Mouse (Mus musculus) cerebellum, postnatal 10 days (tissue): ENCODE results near the gene Cbx8.

Experiments
- DNase-seq, 2 experiments: peaks; one replicate each; pipeline ENCODE4 v3.0.0; 2021; ENCODE audit warnings: mixed read lengths in 2 of 2

Gene Cbx8

DNA sequence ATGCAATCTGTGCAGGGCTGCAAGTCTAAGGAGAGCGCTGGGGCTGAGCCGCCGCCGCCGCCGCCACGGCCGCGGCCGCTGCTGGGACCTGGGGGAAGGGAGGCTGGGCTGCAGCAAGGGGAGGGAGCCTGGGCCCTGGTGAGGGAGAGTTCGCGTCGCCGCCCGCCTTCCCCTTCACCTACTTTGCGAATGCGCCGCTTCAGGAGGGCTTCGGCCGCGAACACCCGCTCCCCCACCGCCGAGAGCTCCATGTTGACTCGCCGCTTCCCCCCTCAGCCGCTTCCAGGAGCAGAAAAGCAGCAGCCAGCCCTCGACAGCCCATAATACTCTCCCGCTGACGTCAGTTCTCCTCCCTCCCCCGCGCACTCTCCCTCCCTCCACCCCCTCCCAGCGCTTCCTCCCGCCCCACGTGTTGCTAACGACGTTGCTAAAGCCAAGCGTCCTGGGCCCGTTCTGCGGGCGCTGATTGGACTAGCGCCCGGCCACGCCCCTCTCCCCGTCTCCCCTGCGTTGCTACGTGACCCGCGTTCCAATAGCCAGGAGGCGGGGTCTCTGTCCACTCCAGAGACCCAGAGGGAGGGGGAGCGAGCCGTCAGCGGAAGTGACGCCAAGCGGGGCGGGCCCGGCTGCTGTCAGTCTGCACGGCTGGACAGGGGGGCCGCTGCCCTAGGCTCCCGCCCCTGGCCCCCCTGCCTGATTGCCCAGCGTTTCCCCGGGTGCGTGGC is at the start of gene Cbx8:
Gene Cbx8, minus strand, starts transcription at position 370 of the 725 bp plus-strand sequence.
- peak; percentile 100 for DNase-seq

DNA sequence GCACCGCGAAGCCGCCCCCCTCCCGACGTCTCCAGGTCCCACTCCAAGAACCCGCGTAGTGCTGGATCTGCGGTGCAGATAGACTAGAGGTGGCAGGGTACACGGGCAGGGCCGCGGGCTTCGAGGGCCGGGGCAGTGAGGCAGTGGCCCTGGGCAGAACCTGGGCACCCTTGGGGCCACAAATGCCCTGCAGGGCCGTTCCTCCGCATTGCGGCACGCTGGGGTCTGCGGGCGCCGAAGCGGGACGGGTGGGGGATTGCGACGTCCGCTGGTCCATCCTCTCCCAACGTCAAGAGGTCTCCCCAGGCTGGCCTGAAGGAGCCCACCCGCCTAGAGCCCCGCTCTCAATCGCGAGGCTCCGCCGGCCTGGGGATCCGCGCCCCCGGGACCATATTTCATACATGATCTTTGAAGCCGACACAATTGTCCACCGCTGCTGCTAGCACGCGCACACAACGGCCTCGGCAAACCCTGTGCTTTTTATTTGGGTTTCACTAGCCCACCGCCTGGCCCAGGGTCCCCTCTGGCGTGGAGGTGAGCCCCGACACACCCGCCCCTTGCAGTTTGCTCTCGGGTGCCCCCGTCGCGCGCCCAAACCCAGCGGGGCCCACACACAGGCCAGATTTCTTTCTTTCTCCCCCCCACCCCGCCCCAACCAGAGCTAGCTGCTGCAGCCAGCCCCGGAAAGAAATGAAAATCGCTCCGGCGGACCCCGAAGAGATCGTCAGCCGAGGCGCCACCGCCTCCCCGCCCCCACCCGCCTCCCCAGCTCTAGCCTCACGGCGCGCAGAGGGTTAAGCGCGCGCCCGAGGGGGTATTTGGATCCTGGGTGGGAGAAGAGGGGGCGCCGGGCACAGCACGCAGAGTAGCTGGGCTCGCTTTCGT is 49.5 kb upstream of the Cbx8 start:
- DNase-seq = peak; percentile 54 to 60

DNA sequence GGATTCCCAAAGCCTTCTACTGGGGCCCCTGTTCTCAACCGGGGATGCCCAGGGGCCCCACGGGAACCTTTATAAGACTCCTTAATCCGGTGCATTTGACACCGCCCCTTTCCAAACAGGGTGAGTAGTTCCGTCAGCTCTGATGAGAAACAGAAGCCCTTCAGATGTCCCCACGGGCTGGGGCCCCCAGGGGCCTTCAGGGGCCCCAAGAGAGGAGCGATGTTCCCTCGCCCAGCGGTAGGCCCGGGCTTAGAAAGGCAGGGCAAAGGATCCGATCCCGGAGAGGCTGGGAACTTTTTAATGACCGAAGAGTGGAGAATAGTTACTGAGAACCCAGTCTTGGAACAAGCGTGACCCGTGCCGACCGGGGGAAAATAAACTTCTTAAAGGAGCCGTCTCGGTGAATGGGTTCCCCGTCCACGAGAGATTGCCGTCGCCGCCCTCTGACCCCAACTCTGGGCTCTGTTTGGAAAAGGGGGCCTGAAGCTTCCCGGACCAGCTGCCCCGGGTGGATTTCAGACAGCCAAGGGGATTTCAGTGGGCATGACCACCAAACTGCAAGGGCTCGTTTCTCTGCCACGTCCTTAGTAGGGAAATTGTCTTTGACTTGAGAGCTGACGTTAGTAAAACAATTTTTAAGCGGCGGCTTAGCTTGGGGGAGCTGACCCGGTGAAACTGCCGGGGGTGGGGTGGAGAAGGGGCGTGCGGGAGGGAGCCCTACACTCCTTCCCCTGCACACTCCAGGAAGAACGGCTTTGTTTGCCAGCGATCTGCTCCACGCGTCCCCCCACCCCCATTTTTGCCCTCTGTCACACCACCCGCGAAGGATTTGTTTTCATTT is 48.7 kb upstream of the Cbx8 start:
- DNase-seq = peak; percentile 40 to 51

DNA sequence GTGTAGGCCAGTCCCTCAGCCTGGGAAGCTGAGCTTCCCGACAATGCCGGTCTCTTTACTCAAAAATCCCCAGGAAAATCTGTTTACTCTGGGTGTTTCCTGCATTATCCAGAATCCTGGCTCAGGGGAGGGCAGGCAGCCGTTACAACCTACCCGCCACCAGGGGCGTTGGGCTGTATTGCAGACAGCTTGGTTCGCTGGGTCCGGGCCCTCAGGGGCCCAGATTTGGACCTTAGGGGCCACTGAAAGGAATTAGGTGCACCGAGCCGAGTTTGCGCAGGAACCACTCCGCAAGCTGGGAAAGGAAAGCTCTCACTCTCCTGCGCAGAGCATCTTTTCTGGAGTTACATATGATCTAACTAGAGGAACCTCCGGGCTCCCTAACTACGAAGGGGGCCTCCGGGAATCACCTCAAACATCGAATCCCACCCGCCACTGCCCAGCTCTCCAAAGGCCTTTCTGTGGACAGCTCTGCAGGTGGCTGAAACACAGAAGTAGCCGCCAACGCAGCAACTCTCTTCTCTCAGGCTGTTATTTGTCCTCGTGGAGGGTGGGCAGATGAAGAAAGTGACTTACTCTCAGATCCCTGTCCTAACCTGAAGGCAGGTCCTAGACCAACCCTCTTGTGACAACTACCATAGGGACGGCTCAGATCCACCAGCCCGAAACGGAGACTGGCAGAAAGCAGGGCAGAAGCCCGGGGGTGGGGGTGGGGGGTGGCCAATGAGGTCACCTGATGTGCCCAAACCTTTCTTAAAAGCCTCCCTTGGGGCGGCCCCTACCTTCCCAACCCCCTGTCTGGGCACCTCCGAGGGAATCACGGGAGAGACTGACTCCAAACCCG is 47.8 kb upstream of the Cbx8 start:
- peak; percentile 57 to 69 for DNase-seq

DNA sequence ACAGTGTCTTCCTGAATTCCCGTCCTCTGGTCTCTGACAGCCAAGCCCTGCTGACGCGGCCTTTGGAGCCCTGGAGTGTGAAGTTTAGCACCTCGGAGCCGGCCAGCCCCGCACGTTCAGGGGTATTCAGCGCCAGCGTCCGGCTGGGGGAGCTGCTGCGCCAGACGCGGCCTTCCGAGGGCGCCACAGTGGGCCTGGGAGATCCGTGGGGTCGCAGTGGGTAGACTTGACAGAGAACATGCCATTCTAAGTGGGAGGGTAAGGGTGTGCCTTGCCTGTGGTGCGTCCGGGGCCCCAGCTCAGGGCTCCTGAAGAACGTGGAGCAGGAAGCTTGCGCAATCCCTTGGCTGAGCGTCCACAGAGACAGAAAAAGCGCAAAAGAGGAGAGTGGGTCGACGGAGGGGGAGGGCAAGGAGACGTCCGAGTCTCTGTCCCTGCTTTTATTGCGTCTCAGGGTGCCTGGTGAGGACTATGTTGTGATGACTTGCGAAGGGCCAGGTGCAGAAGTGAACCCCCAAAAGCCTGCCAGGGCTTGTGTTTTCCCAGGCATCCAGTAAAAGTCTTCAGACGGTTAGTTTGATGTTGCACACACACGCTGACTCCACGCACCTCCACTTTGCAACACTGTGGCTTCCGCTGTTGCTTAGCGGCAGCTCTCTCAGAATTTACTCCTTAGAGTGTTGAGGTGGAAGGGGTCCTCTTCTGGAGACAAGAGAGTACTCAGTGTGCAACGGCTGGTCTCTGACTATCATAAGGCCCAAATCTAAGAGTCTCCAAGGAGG is 46.7 kb upstream of the Cbx8 start:
- peak; percentile 55 to 62 for DNase-seq

DNA sequence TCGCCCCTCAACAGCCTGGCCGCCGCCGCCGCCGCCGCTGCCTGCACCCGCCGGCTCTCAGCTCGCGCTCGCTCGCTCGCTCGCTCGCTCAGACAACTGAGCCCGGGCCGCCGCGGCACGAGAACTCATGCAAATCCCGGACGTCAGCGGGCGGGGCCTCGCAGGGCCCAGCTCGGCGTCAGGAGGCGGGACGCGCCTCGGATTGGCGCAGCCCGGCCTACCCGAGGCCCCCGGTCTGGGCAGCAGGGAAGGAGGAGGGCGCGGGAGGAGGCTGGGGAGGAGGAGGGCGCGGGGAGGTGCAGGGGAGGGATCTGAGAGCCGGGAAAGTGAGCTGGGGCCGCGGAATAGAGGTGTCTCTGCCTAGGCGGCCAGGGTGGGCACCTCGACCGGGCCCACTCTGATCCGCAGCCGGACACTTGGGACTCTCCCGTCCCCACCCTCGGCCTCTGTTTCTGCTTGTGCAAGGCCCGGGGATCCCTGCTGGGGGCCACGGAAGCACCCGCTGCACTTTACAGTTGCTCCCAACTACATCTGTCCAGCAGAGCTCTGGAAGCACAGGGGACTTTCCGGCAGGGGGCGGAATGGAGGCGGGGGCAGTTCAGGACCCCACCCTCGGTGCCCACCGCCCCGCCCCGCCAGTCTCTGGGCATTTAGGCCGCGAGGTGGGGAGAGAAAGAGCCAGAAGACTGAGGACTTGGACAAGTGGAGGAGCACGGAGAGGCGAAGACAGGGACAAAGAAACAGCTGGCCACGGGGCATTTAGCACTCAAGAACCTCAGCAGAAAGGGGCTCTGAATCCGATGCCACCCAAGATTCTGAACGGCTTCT is 45.6 kb upstream of the Cbx8 start, which contains the start of gene Cbx4:
Gene Cbx4, minus strand, starts transcription at position 78 of the 828 bp plus-strand sequence.
- DNase-seq = peak; percentile 93 to 97

DNA sequence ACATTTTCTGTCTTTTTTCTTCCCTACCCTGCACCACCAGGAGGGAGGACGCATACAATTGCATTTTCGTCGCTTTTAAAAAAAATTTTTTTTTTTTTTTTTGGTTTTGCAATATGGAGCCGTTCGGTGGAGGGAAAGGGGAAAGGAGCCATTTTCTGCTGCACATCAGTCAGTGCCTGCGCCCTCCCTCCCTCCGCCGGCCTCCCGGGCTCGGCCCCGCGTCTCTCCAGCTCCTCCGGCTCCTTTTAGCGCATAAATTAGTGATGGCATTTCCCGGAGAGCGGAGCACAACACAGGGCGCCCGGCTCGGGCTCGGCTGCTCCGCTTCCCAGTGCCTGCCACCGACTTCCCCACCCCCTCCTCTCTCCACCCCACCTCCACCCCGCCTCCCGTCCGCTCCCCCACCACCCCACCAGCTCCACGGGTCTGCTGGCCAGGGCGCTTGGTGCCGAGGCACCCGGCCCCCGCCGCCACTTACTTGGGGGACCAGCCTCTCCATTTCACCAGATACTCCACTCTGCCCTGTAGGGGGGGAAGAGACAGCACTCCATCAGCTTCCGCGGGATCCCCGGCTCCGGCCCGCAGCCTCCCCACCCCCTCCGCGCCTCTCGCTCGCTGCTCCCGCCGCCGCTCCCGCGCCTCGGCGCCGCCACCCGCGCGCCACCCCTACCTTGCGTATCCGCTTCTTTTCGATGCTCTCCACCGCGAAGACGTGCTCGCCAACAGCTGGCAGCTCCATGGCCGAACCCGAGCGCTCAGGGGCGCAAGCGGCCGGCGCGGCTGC is 44.7 kb upstream of the Cbx8 start:
- DNase-seq = peak; percentile 83 to 84

DNA sequence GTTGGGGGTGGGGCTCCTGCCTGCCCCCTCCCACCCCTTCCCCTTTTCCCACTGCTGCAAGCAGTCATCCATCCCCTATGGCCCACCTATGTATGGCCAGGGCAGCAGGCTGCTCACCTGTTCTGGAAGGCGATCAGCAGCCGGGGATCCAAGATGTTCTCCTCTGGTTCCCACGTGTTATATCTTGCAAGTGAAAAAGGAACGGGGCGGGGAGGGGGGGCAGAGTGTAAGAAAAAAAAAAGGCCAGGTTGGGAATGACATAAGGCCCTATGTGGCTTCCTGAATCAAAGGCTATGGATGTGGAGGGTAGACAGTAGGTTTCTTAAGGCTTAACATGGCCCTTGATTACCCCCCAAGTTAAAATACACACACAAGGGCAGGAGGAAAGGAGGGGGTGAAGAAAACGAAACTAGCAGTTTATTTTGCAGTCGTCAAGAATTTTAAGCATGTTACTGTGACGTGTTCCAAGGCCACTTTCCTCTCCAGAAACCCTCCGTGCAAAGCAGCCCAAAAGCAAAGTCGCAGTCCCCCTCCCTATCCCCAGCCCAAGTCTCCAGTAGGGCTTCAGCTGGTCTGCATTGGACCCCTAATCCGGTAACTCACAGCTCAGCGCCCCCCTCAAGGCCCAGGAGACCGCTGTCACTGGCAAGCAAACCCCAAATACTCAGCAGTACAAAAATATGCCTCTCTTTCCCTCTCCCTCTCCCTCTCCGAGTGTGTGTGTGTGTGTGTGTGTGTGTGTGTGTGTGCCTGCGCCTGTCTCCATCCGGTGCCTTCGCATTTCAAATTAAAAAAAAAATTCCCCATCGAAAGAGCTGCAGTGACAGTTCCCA is 43.9 kb upstream of the Cbx8 start:
- peak; percentile 76 to 78 for DNase-seq

DNA sequence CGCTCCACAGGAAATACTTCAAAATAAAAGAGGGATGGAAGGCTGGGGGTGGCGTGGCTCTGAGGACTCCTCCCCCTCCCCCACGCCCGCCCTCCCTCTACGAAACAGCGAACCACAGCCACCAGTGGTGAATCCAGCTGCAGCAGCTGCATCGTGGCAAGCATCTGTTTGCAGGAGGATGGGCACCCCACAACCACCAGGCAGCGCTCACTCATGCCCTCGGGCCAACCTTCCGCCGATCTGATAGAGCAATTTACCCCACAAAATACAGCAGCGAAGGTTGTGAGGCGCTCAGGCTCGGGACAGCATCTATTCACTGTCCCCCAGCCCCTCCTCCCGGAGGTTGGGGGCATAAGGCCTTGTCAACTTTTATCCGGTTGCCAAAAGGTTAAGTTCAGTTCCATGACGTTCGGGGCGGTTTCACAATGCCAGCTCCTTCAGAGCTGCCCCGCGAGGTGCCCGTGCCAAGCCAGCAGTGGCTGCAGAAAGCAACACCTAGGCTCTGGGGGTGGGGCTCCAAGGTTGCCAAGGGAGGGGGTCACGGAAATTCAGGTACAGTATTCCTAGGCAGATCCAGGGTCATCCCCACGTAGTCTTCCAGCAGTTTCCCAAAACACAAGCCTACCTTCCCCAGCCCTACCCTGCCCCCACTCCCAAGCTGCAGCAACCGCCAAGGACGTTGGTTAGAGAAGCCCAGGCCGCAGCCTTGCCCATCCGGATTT is 43.1 kb upstream of the Cbx8 start:
- peak; percentile 69 to 71 for DNase-seq

DNA sequence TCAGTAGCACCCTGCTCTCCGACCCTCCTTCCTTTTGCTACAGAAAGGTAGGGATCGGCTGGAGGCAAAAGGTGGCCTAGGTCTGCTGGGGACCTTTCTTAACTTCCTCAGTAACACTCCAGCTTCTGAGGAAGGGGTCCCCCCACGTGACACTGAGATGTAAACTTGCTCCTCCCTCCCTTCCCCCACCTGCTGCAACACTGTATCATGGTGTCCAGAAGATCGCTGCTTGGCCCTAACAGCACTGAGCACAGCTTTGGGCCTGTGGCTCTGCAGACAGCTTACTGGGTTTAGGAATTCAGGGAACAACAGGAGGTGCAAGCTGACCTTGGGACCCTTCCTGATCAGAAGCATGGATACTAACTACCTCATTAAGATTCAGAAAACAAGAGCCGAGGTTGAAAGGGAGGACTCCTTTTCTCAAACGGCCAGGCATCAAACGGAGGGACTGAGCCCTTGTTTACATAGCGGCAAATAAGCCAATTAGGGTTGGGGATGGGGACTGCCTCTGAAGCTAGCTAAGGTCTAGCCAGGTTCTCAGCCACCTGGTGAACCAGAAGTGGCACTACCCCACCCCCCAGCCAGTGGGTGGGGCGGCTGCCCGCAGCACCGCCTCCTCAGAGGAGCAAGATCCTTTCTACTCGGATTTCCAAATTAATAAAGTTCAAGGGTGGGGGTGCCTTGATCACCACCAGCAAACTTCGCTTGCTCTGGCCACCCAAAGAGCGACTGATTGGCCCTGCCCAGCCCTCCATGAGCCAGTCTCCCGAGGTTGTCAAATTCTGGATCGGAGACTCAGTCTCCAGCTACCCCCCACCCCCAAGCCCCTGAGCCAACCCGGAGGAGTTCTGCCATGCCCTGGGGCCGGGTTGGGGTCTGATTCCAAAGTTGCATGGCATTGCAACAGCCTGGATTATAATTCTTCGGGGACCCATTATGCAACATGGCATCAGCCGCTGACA is 42.1 kb upstream of the Cbx8 start:
- peak; percentile 40 to 42 for DNase-seq

DNA sequence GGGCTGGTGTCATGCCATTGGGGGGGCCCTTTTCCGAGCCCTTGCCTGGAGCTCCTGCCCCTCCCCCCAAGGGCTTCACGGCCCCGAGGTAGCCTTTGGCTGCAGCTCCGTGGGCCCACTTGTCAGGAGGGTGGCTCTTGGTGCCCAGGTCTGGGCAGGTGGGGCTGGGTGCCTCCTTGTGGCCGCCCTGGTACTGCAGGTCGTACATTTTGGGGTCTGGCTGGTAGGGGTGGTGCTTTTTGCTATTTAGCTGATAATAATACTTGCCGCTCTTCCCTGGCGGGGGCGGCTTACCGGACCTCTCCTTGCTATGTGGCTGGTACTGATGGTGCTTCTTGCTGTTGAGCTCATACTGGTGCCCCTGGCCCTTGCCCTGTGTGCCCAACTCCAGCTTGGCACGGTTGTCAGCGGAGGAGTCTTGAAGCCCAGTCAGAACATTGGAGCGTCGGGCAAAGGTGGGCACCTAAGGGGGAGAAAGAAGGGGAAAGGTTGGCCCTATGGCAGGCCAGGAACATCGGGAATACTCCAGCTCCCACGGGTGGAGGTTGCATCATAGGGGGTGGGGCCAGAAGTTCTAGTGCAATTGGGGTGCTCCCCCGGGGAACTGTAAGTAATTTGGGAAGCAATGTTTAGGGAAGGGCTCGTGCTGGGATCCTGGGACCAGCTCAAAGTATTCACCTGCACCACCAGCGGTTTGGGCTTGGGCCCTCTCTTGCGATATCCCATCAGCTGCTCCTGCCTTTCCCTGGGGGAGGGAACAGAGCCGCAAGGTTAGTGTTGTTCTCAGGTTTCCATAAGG is 41.3 kb upstream of the Cbx8 start:
- DNase-seq = peak; percentile 79 to 83

DNA sequence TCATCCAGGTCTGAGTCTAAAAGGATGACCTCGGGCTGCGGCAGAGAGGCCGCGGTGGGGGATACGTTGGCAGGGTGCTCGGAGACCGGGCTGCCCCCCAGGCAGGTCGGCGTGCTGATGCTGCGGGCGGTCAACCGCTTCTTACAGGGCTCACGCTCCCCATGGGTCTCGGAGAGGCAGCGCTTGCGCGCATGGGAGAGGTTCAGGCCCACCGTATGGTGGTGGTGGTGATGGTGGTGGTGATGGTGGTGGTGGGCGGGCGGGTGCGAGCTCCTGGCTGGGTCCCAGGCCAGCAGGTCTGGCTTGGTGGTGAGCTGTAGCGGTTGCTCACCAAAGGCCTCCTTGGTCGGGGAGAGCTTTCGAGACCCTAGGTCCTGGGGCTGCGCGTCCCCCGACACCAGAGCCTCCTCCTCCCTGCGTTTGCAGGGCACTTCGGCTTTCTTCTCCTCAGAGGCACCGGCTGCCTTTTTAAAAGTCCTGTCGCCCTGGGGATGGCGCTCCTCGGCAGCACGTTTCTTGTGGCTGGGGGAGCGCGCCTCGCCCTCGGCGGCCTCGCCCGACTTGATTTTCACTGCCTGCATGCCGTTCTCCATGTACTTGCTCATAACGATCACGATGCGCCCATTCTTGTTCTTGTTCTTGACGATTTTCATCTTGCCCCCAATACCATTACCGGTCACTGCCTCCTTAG is 40.5 kb upstream of the Cbx8 start:
- DNase-seq = no peak

DNA sequence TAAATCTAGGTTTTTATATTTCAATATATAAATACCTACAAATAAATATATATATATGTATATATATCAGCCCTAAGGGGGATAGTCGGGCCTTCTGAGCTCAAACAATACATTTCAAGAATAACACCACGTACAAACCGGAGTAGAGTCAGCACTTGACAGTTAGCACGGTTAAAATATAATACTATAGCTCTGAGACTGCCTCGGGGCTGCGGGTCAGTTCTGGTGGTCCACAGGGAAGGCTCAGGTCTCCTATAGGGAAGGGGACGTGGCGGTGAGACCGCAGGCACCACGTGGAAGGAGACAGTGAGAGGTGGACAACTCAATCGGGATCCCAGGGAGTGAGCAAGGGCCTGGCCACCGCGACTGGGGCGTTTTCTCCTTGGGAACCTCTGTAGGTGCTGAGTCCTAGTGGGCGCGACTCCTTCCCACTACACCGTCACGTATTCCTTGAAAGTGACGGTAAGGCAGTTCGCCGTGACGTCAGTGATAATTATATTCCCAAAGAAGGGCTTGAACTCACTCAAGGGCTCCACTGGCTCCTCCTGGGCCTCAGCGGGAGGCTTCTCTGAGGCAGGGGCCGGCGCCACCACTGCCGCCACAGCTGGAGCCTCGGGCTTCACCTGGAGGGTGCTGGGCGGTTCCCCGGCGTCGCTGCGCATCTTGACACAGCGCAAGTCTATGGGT is 39.8 kb upstream of the Cbx8 start:
- no peak for DNase-seq

DNA sequence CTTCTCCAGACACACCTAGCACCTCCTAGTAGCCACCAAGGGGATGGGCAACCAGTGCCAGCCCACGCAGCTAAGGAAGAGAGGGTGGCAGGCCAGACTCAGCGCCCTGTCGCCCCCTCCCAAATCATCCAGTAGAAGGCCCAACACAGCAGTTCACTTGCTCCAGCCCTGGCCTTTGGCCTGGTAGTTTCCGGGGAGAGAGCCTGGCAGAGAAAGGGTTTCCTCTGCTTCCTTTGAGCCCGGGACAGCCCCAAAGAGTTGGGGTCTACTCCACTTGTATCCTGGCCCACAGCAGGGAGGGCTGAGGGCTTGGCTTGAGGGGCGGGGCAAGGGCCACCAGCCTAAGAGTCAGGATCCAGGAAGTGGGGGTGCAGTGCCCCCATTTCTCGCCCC is 38.7 kb upstream of the Cbx8 start:
- no peak for DNase-seq
